Mouse (Mus musculus) testis, postnatal 14 days (tissue): ENCODE results near the gene Cabcoco1.

Experiments used
- DNase-seq: peaks from one replicate; pipeline ENCODE4 v3.0.0; 2021; ENCODE audit warnings: low spot score

Cabcoco1 gene

GRCm38 (mm10) chr10:68507741-68508140 lies 34.0 kb downstream of the Cabcoco1 start:
- DNase-seq = no peak

- DNase-seq = no peak
These were observed 35.5 kb downstream of the Cabcoco1 start for GRCm38 (mm10) chr10:68506242-68506641.

- DNase-seq = no peak
These were observed 37.0 kb downstream of the Cabcoco1 start for GRCm38 (mm10) chr10:68504586-68505152.

- DNase-seq = no peak
These were observed 40.6 kb downstream of the Cabcoco1 start for GRCm38 (mm10) chr10:68501067-68501466.

GRCm38 (mm10) chr10:68495246-68495645 lies 46.5 kb downstream of the Cabcoco1 start:
- no peak for DNase-seq

- no peak for DNase-seq
These were observed 50.1 kb downstream of the Cabcoco1 start for GRCm38 (mm10) chr10:68491557-68491956.

- no peak for DNase-seq
These were observed 50.9 kb downstream of the Cabcoco1 start for GRCm38 (mm10) chr10:68490781-68491180.

GRCm38 (mm10) chr10:68472799-68473198 lies 68.9 kb downstream of the Cabcoco1 start:
- no peak for DNase-seq

GRCm38 (mm10) chr10:68465737-68466327 lies 75.9 kb downstream of the Cabcoco1 start:
- DNase-seq = no peak

GRCm38 (mm10) chr10:68464943-68465342 lies 76.8 kb downstream of the Cabcoco1 start:
- peak; percentile 46 for DNase-seq

GRCm38 (mm10) chr10:68459784-68460183 lies 81.9 kb downstream of the Cabcoco1 start:
- no peak for DNase-seq

- no peak for DNase-seq
These were observed 84.7 kb downstream of the Cabcoco1 start for GRCm38 (mm10) chr10:68457019-68457418.

GRCm38 (mm10) chr10:68454541-68454940 lies 87.2 kb downstream of the Cabcoco1 start:
- no peak for DNase-seq

GRCm38 (mm10) chr10:68446797-68447125 lies 94.9 kb downstream of the Cabcoco1 start:
- DNase-seq = no peak

- no peak for DNase-seq
These were observed 95.6 kb downstream of the Cabcoco1 start for GRCm38 (mm10) chr10:68445876-68446796.

- DNase-seq = no peak
These were observed 96.4 kb downstream of the Cabcoco1 start for GRCm38 (mm10) chr10:68445244-68445811.

GRCm38 (mm10) chr10:68444361-68445114 lies 97.2 kb downstream of the Cabcoco1 start:
- no peak for DNase-seq

GRCm38 (mm10) chr10:68443132-68443531 lies 98.6 kb downstream of the Cabcoco1 start:
- DNase-seq = no peak

GRCm38 (mm10) chr10:68442713-68443112 lies 99.0 kb downstream of the Cabcoco1 start:
- DNase-seq = no peak

GRCm38 (mm10) chr10:68441931-68442662 lies 99.6 kb downstream of the Cabcoco1 start:
- DNase-seq = no peak

- DNase-seq = no peak
These were observed 101.2 kb downstream of the Cabcoco1 start for GRCm38 (mm10) chr10:68440515-68440914.
